Mouse (Mus musculus) retina, adult 2 months (tissue): ENCODE data around the gene Rab11fip3.
"Not testable (repeated sequence)": the region's sequence is repeated elsewhere in the genome, so short reads cannot be mapped to it uniquely, and the experiment has no call there.

Experiments
- DNase-seq: peaks from one replicate; pipeline ENCODE4 v3.0.0-alpha.2; 2012; ENCODE audit warnings: low read depth, low spot score

Rab11fip3 gene

DNA sequence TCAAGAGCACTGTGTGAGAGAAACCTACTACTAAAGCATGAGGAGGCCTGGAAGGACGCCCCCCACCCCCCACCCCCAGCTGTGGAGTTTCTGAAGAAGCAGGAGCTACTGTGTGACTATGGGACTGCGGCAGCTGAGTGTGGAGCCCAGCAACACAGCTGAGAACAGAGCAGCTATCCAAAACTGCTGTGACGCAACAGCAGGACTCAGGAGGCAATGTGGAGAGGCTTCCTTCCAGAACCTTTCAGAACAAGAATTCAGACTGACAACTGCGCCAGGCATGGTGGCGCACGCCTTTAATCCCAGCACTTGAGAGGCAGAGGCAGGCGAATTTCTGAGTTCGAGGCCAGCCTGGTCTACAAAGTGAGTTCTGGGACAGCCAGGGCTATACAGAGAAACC is 28.6 kb downstream of the Rab11fip3 start:
- not testable (repeated sequence) for DNase-seq

DNA sequence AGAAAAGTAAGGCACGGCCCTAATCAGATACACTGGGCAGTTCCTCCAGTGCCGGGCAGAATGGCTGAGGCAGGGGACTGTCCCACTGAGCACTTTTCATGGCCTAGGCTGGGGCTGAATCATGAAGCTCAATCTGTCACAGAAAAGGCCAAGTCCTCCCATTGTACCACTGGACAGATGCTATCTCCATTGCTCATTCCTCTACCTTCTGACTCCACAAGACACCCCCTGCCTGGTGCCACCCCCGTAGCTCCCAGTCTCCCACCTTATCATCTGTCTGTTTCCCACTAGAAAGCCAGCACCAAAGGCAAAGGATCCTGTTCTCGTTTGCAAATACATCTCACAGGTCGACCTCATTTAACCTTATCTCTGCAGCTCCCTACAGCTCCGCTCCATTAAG is 37.3 kb downstream of the Rab11fip3 start:
- no peak for DNase-seq

DNA sequence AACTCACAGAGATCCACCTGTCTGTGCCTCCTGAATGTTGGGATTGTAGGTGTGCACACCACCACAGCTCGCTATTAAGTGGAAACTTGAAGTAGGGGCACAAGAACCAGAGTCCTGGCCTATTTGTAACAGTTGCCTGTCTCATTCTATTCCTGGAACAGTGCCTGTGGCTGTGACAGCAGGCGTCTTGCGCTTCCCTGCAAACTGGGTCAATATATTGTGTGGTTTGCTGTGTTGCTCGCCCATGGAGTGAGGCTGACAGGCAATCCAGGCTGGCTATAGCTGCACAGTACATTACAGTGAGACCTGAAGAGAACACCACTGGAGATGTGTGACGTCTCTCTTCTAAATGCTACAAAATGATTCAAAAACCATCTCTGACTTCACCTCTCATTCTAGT is 37.8 kb downstream of the Rab11fip3 start:
- DNase-seq, result no peak

DNA sequence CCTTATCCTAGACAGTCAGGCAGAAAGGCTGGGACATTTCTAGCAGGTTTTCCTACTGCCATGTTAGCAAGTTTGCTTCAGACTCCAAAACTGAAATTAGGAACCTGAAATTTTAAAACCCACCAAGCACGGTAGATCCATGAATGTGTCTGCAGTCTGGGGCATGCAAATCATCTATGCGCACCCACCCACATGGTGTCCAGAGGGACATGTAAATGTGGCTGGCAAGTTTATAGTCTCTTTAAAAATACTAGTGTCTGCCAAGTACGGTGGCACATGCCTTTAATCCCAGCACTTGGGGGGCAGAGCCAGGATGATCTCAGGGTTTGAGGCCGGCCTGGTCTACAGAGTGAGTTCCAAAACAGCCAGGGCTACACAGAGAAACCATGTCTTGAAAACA is 41.1 kb downstream of the Rab11fip3 start:
- DNase-seq, result no peak

DNA sequence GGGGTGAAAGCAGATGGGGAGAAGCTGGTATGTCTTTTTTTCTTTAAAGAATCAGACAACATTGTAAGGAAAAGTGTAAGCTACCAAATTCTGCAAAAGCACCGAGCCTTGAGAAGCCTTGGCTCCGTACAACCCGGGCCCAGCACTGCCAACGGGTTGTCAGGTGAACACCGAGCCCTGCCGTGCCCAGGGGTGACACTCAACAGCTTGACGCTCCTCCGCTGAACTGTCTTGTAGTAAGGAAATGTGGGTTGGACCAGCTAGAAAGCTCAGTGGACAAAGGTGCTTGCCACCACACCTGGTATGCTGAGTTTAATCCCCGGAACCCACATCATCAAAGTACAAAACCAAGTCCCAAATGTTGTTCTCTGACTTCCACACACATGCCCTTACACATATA is 44.7 kb downstream of the Rab11fip3 start:
- DNase-seq, result no peak

- no peak for DNase-seq
These were observed 45.4 kb downstream of the Rab11fip3 start for GRCm38 (mm10) chr17:26023966-26024365.

GRCm38 (mm10) chr17:26023181-26023580 is 46.2 kb downstream of the Rab11fip3 start:
- no peak for DNase-seq

DNA sequence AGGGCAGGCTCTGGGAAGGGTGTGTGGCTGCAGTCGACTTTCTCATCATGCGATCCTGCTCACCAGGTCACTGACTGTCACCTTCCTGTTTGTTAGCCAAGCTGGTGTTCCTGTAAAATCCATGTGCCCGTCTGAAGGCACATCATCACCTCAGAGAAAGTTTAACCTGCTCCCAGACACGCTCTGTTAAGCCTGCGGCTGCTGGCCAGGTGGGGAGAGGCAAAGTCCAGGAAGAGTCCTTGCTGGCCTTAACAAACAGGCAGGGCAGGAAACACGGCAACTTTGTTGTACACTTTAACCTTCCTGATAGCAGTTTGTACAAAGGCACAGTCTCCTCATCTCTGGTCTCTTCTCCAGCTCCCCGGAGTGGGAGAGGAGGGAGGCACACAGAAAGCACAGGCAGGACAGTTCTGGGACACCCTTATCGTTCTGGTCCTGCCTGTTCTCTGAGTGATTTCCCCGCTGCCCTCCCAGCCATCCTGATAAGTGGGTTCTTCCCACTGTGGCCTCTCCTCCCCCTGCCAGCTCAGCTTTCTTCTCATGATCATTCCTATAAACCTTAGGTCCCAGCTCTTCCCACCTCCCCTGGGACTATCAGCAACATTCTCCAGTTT is 47.5 kb downstream of the Rab11fip3 start:
- DNase-seq, result no peak

- no peak for DNase-seq
These were observed 48.5 kb downstream of the Rab11fip3 start for GRCm38 (mm10) chr17:26020848-26021347.

GRCm38 (mm10) chr17:26018388-26018787 is 51.0 kb downstream of the Rab11fip3 start:
- no peak for DNase-seq

GRCm38 (mm10) chr17:26017949-26018348 is 51.4 kb downstream of the Rab11fip3 start:
- no peak for DNase-seq

DNA sequence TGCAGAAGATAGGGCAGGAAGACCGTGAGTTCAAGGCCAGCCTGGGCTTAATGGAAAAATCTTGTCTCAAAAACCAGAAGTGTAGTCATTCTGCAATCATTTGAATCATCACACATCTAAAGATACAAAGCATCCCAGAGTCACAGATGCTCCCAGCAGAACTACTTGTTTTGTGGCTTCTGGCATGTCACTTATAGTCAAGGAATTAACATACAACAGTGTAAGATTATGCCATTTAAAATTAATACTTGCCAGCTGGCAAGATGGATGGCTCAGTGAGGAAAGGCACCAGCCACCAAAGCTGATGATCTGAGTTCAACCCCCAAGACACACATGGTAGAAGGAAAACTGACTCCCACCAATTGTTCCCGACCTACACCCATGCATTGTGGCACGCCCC is 52.3 kb downstream of the Rab11fip3 start:
- no peak for DNase-seq

DNA sequence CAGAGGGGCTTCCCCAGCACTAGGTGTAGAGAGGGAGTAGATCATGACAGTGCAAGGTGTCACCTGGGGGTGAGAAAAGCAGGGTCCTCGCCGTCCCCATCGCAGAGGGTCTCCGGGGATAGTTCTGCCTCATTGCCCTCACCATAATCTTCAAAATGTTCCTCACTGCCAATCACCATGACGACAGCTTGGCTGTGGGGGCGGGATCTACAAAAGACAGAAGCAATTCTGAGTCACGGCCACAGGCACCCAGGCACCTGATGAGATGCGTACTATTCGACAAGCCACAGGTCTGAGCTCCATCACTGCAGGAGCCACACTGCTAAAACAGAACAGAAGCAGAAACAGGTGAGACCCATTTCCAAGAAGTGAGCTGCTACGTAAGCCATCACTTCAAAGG is 55.6 kb downstream of the Rab11fip3 start:
- no peak for DNase-seq

DNA sequence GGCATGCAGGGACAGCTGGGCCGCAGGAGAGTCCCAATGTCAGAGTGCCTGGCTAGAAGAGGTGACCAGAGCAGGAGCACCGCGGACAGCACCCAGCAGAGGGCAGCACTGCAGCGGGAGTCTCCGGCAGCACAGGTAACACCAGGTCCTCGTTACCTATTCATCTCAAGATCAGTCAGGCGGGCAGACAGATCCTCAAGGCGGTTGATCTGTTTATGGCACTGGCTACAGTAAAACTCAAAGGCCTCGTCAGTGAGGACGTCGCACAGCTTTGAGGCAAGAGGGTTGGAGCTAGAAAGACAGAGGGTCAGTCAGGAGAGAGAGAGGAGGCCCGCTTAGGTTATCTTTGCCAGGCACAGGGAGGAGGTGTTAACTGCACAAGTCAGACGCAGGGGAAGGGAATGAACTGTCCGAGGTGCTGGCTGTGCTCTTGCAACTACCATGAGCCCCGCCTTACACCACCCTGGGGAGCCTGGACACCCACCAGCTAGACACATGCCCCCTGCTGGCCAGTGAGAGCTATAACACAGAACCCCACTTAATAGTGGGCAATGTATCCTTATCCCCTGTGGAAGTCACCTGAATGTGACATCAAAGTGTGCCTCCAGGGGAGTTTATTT is 57.4 kb downstream of the Rab11fip3 start:
- DNase-seq, result peak; percentile 54

- DNase-seq, result peak; percentile 66
These were observed 59.8 kb downstream of the Rab11fip3 start for GRCm38 (mm10) chr17:26009540-26009939.

DNA sequence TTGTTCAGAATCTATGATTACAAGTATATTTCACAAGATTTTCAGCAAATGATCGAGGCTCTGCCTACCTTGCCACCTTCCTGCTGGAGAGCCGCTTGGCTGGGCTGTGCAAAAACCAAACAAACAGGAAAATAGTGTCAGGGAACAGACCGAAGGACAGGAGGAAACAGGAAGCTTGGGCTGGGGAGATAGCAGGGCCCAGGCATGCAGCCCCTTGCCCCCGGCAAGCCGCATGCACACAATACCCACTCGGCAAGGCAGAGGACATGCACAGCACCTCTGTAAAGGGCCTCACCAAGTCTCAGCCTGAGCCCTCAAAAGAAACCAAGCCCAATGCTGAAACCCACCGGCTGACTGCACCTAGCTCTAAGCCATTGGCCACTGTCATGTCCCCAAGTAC is 60.6 kb downstream of the Rab11fip3 start:
- no peak for DNase-seq

DNA sequence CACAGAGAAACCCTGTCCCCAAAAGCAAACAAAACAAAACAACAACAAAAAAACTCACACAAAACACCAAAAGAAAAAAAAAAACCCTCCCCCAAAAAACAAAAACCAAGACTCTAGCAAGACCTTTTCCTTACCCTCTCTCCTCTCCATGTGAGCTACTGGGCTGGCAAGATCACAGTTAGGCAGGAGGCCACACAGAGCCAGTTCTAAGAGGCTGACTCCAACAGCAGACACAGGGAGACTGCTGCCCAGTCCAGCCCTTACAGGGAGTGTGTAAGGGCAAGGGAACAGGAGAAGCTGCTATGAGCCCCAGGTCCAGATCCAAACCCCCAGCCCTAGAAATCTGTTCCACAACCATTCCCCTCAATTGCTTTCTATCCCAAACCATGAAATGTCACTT is 61.0 kb downstream of the Rab11fip3 start:
- no peak for DNase-seq

GRCm38 (mm10) chr17:26007646-26008045 is 61.7 kb downstream of the Rab11fip3 start:
- no peak for DNase-seq

- no peak for DNase-seq
These were observed 63.5 kb downstream of the Rab11fip3 start for GRCm38 (mm10) chr17:26005731-26006450.

DNA sequence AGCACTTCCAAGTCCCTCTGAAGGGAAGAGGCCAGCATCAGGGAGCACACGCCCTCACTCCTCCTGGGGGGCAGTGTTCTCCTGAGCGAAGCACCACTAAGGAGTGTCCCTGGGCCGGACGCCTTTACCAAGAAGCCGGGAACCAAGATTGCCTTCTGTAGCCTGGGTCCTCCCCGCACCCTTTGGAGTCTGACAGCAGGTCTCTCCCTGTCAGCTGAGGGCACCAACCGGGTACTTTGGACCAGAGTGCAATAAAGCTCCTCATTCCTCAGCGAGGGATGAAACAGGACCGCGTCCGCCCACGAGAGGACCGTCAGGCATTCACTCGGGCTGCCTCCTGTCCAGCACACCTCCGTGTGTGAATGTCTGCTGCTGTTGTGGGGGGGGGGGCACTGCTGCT is 64.6 kb downstream of the Rab11fip3 start:
- DNase-seq, result no peak

DNA sequence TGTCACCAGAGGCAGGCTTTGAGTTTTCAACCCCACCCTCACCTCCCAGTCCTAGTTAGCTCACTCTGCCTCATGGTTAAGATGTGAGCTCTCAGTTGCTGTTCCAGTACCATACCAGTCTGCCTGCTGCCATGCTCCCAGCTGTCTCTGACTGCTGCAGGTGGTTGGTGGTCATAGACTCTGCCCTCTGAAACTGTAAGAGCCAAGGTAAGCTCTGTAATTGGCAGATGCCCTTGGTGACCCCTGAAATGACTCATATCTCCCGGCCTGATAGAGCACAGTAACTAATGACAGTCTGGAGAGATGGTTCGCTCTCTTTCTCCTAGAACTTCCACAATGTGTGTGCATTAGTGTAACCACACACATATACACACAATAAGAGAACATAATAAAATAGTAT is 65.5 kb downstream of the Rab11fip3 start:
- DNase-seq, result no peak

- DNase-seq, result no peak
These were observed 70.9 kb downstream of the Rab11fip3 start for GRCm38 (mm10) chr17:25998425-25998824.

DNA sequence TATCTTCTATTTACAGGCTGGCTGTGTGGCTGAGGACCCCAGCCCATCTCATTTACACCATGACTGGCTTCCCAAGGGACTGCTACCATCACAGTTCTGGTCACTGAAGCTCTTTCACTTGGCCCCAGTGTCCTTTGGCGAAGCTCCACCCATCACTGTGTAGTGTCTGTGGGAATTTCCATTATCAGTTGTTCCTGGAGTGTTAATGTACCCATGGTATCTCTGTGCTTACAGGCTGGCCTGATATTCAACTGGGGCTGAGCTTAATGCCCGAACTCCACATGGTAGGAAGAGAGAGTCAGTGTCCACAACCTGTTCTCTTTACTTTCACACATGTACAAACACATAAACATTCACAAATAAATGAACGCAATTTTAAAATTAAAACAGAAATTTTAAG is 75.9 kb downstream of the Rab11fip3 start:
- no peak for DNase-seq
